Mouse (Mus musculus): ENCODE results near the gene Ankrd28.
A peak's percentile ranks its signal among the peaks of the same experiment; 100 is the strongest.

Ankrd28 gene

DNA sequence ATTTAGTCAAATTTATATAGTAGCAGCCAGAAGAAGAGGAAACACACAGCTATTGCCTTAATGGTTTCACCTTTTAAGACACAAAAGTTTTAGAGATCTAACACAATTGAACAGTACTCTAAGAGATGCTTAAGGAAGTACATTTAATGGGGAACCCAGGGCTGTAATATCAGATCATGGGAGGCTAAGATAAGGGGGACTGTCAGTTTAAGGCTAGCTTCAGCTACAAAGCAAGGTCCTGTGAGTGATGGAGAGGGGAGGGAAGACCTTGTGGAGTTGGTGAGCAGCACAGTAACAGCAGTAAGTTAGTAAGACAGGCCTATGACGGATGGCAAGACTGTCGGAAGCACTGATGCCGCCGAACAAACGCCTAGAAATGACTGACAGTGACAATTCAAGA is 113.1 kb downstream of the Ankrd28 start:
- no peak for DNase-seq (ENCODE audit: low read depth, low spot score)

GRCm38 (mm10) chr14:31715669-31716068 is 114.8 kb downstream of the Ankrd28 start:
- no peak for DNase-seq (ENCODE audit: low read depth, low spot score)

- no peak for DNase-seq (ENCODE audit: low read depth, low spot score)
Measured at GRCm38 (mm10) chr14:31709343-31709742, 121.1 kb downstream of the Ankrd28 start.

DNA sequence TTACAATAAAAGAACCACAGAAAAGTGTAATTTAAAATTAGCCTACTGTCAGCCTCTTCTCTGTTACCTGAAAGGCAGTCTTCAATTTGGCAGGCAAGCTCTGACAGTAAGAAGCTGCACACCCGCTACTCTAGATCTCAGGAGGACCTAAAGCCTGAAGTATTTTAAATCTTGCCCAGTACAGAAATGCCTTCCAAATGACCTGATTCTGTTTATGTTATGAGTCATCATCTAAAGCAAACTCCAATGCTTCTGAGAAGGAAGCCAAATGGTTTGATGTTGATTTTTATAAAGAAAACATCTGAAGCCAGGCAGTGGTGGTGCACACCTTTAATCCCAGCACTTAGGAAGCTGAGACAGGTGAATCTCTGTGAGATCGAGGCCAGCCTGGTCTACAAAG is 130.1 kb downstream of the Ankrd28 start:
- DNase-seq (ENCODE audit: low read depth, low spot score): no peak

GRCm38 (mm10) chr14:31697755-31698154 is 132.7 kb downstream of the Ankrd28 start:
- DNase-seq (ENCODE audit: low read depth, low spot score): no peak

DNA sequence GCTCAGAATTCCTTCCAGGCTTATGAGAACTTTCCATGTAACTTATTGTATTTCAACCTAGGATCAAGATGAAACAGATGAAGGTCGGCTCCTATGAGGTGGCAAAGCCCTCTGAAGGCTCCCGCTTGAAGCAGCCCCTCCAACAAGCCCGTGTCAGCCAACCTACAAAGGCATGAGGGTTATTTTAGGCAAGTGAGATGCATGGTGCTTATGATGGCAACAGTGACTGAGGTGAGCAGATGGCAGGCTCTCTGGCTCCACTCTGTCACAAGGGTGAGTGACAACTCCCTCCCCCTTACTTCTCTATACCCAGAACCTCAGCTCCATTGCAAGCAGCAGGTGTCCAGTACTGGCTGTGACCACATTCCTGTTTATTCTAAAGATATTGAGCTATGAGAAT is 133.1 kb downstream of the Ankrd28 start:
- no peak for DNase-seq (ENCODE audit: low read depth, low spot score)

DNA sequence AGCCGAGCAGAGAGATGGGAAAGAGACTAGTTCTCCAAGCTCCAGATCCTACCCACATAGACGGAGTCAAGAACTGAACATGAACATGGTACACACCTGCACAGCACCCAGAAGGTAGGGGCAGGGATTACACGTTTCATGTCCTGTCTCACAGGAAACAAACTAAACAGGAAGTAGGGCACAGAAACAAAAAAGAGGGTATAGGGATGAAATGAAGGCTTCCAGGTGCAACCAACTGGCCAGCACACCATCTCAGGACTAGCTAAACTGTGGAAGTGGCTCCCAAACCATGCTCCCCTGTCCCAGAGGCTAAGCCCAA is 133.5 kb downstream of the Ankrd28 start:
- no peak for DNase-seq (ENCODE audit: low read depth, low spot score)

- DNase-seq (ENCODE audit: low read depth, low spot score): no peak
Measured at GRCm38 (mm10) chr14:31696206-31696984, 134.1 kb downstream of the Ankrd28 start.

DNA sequence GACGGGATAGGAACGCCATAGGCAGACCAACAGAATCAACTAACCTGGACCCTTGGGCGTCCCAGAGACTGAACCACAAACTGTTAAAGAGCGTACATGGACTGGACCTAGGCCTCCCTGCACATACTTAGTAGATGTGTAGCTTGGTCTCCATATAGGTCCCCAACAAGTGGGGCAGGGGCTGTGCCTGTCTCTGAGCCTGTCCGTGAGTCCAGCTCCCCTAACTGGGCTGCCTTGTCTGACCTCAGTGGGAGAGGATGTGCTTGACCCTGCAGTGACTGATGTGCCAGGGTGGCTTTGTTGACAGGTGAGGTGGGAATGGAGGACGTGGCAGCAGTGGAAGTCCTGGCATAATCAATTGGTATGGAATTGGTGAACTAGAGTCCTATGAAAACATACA is 137.9 kb downstream of the Ankrd28 start:
- DNase-seq (ENCODE audit: low read depth, low spot score): no peak

DNA sequence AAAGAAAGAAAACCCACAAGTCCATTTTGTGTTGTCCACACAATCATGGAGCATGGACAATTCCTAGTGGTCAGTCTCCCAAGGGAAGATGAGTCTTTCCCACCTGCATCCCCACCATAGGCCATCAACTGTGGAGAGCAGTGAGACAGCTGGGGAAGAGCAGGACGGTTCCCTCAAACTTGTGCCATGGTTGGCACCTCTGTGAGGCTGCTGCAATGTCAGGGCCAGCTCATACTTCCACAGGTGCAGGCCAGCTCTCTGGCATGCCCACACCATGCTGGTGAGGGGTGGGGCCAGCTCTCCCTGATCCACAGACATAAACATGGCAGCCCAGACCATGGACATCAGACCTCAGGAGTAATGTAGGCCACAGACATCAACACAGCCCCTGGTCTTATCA is 144.2 kb downstream of the Ankrd28 start:
- DNase-seq (ENCODE audit: low read depth, low spot score): no peak

DNA sequence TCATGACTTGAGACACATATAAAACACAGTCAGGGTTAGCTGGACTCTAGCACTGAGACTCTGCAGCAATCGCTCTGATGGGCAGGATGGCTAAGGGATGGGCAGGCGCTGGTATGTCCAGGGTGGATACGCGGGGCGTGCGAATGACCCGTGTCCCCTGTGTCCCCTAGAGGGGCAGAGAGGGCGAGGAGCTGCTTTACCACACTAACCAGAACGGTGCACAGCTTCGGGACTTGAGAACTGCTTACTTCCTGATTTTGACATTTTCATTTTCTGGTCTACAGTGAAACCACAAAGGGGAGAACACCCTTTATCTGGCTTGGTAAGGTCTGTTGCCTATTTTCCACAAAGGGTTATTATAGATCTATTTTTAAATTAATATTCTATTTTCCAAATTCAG is 144.8 kb downstream of the Ankrd28 start:
- DNase-seq (ENCODE audit: low read depth, low spot score): no peak

DNA sequence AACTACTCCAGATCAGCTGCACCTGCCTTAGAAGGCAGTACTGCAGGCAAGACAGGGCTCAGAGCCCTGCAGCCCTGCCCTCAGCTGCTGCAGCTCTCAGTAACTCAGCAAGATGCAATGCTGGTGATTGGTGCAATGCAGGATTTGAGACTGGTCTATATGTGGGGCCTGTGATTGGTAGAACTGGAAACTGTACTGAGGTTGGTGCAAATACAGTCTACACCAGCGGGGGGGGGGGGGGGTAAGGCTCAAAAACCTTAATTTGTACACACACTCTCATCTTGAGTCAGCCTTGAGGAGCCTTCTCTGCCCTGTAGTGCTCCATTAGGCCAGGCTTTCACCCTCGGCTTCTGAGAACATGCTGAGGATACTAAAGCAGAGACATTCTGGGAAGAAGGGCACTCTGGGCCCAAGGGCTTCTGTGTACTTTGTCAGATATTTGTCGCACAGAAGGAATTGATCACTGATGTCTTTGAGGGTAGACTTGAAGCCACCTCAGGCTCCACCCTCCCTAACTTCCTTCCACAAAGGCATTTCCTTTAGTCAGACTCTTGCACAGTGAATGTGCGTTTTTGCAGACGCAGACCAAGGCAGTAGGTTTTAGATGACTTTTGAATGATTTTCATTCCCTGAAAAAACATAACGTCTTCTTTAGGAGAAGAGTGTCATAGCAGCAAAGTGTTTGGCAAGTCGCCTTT is 146.0 kb downstream of the Ankrd28 start:
- no peak for DNase-seq (ENCODE audit: low read depth, low spot score)

DNA sequence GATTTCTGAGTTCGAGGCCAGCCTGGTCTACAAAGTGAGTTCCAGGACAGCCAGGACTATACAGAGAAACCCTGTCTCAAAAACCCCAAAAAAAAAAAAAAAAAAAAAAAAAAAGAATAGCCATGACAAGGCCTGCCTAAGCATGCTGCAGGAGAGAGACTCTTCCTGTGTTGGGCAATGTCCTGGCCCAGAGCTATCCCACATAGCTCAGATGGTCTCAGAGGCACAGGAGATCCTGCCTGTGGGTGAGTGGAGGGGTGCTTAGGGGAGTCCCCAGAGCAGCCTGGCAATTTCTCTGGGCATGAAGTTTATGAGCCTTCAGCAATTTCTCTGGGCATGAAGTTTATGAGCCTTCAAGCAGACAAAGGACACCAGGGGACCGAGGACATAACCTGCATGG is 146.8 kb downstream of the Ankrd28 start:
- no peak for DNase-seq (ENCODE audit: low read depth, low spot score)

- no peak for DNase-seq (ENCODE audit: low read depth, low spot score)
Measured at GRCm38 (mm10) chr14:31681931-31682555, 148.4 kb downstream of the Ankrd28 start.

GRCm38 (mm10) chr14:31681291-31681690 is 149.2 kb downstream of the Ankrd28 start:
- DNase-seq (ENCODE audit: low read depth, low spot score): no peak

- DNase-seq (ENCODE audit: low read depth, low spot score): no peak
Measured at GRCm38 (mm10) chr14:31680656-31681055, 149.8 kb downstream of the Ankrd28 start.

DNA sequence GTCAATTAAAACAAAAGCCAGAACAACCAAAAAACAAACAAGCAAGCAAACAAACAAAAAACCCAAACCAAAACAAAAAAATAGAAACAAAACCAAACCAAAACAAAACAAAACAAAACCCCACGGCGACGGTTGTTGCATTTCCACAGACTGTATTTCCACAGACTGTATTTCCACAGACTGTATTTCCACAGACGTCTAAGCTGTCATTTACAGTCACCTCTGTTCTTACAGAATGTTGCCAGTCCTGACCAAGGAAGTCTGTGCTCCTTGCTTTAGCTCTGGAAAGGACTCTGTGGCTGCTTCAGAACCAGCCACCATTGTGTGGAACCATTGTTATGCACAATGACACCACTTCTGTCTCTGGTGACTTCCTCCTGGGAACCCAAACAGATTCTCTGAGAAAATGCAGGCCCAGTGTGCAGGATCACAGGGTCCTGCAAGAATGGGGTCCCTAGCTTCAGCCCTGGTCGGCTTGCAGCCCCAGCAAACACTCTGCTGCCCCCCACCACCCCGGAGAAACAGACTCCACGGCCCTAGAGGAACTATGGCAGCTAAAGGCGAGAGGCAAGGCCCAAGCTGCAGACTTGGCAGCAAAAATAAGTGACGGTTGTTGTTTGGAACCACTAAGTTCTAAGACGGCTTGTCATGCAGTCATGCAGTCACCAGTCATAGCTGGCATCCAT is 158.7 kb downstream of the Ankrd28 start:
- peak; percentile 57 for DNase-seq (ENCODE audit: low read depth, low spot score)

- DNase-seq (ENCODE audit: low read depth, low spot score): peak; percentile 53
Measured at GRCm38 (mm10) chr14:31669642-31670490, 160.6 kb downstream of the Ankrd28 start.

DNA sequence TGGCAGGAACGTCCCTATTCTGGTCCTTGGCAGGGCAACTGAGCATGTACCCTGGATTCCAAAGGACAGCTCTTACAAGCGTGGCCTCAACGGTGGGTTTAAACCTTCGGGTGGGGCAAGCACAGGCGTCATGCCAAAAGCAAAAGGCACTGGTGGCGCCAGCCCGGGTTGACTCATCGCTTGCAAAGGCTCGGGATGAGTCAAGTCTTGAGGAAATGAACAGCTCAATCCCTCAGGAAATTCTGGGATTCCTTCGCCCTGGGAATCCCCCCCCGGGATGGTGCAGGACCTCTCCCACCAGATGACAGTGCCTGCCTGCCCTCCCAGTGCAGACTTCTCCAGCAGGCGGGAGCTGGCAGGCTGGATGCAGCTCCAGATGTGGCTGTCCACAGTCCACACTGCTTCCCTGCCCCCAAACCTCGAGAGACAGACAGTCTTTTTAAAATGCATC is 161.3 kb downstream of the Ankrd28 start:
- DNase-seq (ENCODE audit: low read depth, low spot score): peak; percentile 39

GRCm38 (mm10) chr14:31668326-31668725 is 162.1 kb downstream of the Ankrd28 start:
- DNase-seq (ENCODE audit: low read depth, low spot score): no peak

DNA sequence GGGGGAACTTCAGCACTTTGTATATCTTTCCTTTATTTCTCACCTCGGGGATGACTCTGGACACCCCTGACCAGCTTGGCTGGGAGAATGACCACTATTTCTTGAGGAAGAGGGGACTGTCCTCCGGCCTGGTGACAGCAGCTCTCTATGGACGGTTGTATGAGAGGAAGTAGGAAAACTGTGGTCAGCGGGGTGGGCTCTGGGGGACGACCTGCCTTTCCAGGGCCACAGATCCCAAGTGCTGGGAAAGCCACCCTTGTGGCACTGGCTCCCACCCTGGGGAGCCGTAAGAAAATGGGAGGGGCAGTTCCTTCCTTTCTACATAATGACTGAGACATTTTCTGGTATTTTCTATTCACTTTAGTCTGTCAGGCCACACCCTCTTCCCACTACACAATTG is 162.7 kb downstream of the Ankrd28 start:
- no peak for DNase-seq (ENCODE audit: low read depth, low spot score)

All from R1 (cell line).